Mouse (Mus musculus) liver, embryonic 14.5 days (tissue): ENCODE data around the gene 4931429L15Rik. TPM values are rescaled to one million over a fixed set of nuclear protein-coding genes. Genes with fewer than 3 reads are reported as not detected.

ENCODE experiments used
- ATAC-seq: fragments of 200-750 bp; cut with Nextera tagmentation; 2 replicates; pipeline ENCODE4 v1.8.0; 2017; ENCODE audit warnings: moderate number of reproducible peaks, mild to moderate bottlenecking, moderate library complexity; ENCODE audit not compliant: insufficient read depth
- DNase-seq, 3 experiments: peaks; one replicate each; pipeline ENCODE4 v3.0.0-alpha.2; 2012 to 2013; ENCODE audit warnings: low read depth in 3 of 3, low spot score in 3 of 3
- H3K27ac ChIP-seq: fragments of 300-500 bp; sonication (generic); 2 replicates; pipeline ENCODE4 v1.5.1; 2014; ENCODE audit warnings: moderate library complexity, mild to moderate bottlenecking, control low read depth, inconsistent platforms
- H3K27me3 ChIP-seq: fragments of 300-500 bp; sonication (generic); 2 replicates; pipeline ENCODE4 v1.6.1; 2014; ENCODE audit warnings: mild to moderate bottlenecking, low read length, moderate library complexity; ENCODE audit not compliant: control insufficient read depth, insufficient read depth
- H3K36me3 ChIP-seq: fragments of 300-500 bp; sonication (generic); replicated peaks from 2 replicates; pipeline ENCODE4 v1.6.1; 2014; ENCODE audit warnings: low read depth; ENCODE audit not compliant: control insufficient read depth, insufficient read depth
- H3K4me1 ChIP-seq, 2 experiments: fragments of 200-500 bp in 1 of 2; fragments of 300-500 bp in 1 of 2; sonication (generic) in 1 of 2; replicated peaks; 2 replicates each; pipeline ENCODE4 v1.6.1; 2012 to 2014; ENCODE audit warnings: antibody characterized with exemption in 1 of 2, inconsistent platforms in 1 of 2, low read length in 1 of 2; ENCODE audit not compliant: control insufficient read depth in 2 of 2, insufficient read depth in 2 of 2
- H3K4me2 ChIP-seq: fragments of 300-500 bp; sonication (generic); 2 replicates; pipeline ENCODE4 v1.6.1; 2014; ENCODE audit warnings: low read depth, mild to moderate bottlenecking, control low read depth, moderate library complexity
- H3K4me3 ChIP-seq, 2 experiments: fragments of 200-500 bp in 1 of 2; fragments of 300-500 bp in 1 of 2; sonication (generic) in 1 of 2; 2 replicates each; pipeline ENCODE4 v1.5.1; 2012 to 2014; ENCODE audit warnings: low read depth in 2 of 2, low read length in 2 of 2, mild to moderate bottlenecking in 2 of 2, control low read depth in 1 of 2, inconsistent platforms in 1 of 2, moderate library complexity in 1 of 2; ENCODE audit not compliant: insufficient read depth in 1 of 2
- H3K9ac ChIP-seq: fragments of 300-500 bp; sonication (generic); replicated peaks from 2 replicates; pipeline ENCODE4 v1.6.1; 2014; ENCODE audit warnings: mild to moderate bottlenecking, control low read depth, moderate library complexity
- H3K9me3 ChIP-seq: fragments of 300-500 bp; sonication (generic); 2 replicates; pipeline ENCODE4 v1.6.1; 2016; ENCODE audit warnings: low read length, mixed read lengths; ENCODE audit not compliant: control insufficient read depth
- CTCF ChIP-seq: IDR thresholded peaks from 2 replicates; pipeline ENCODE4 v1.5.1; 2016; ENCODE audit warnings: antibody characterized with exemption, low read depth, control low read depth
- EP300 ChIP-seq: IDR thresholded peaks from 2 replicates; pipeline ENCODE4 v1.6.1; 2016; ENCODE audit warnings: antibody characterized with exemption, low read depth
- WGBS: fragments of 180-500 bp; shearing (Covaris S2); extraction: QIAGEN DNeasy Blood & Tissue Kit; methylation state at CpG from one replicate; pipeline ENCODE4 v1.1.7; 2014; ENCODE audit not compliant: insufficient replicate concordance; 5-methylcytosine and 5-hydroxymethylcytosine counted together
- polyA plus RNA-seq, 2 experiments: library from polyadenylated mRNA; depleted of rRNA in 1 of 2; stranded (reverse) in 1 of 2; unstranded in 1 of 2; fragments of >200 nt; fragmentation: Nextera tagmentation in 1 of 2; extraction: Ambion mirVana in 1 of 2; gene quantifications; 2 replicates each; pipeline versions ENCODE4 v1.2.1 to v1.2.3; 2012 to 2014

Gene 4931429L15Rik
- polyA plus RNA-seq, 2 experiments: not detected

DNA sequence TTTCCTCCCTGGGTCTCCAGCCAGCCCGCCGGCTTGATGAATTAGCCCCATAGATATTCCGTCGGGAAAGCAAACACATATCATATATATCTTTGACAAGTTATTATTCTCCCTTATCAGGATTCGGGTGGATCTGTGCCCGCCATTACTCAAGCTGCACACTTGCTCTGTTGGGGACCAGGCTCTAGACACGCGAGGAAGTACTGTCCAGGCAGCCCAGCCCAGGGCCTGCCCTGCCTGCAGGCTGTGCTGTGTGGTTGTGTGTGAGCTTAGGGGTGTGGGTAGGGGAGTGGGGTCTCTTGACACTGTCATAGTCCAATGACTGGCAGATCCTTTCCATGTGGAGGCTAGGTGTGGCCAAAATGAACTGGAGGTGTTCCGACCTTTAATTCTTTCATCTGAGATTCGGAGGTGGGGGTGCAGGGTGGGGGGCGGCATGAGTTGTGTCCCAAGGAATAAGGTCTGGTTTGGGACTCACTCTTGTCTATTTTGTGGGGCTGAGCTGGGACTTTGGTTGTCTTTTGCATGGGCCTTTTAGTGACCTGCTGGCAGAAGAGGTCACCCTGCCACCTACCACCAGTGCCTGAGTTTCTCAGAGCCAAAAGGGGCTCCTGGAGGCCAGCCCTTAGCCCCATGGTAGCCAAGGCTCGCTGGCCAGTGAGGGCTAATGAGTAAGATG is 33.0 kb upstream of the 4931429L15Rik start:
- WGBS: 38% methylated on average over 12 of the region's 12 CpGs
- H3K27me3 ChIP-seq: peaks cover 6% of the 10 kb centered on the region
- H3K4me1 ChIP-seq: no peaks in the 10 kb centered on the region
- no peak overlapping the region for H3K27ac ChIP-seq
- no peak overlapping the region for H3K4me2 ChIP-seq
- TF ChIP-seq EP300: no peak
- TF ChIP-seq CTCF: no peak
- H3K36me3 ChIP-seq: no peaks in the 10 kb centered on the region
- H3K4me3 ChIP-seq: no peak overlapping the region
- no peaks in the 10 kb centered on the region for H3K9me3 ChIP-seq
- DNase-seq: no peak
- no peak overlapping the region for H3K9ac ChIP-seq
- no peak for ATAC-seq

DNA sequence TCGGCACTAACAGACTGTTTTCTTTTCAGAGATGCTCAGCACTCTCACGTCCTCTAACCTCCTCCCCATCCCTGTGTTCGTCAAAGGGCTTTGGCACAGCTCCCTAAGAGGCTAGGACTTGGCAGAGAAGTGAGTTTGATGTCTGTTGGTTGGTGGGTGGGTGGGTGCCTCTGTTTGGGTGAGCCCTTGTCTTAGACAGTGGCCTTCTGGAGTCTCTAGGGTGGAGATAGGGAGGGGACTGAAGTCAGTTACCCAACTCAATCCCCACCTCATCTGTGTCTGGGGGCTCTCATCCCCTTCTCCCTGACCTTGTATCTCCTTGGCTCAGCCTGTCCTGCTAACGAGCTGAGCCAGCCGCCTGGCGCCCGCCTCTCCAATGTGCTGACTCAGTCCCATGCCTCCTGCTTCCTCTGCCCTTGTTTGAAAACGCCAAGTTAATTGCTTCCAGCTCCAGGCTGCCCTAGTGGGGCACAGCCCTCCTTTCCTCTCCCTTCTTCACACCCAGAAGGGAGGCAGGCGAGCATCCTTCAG is 30.7 kb upstream of the 4931429L15Rik start:
- Histone ChIP-seq H3K9me3 (no peaks in the 10 kb centered on the region), H3K4me3 (no peak overlapping the region), H3K4me1 (no peaks in the 10 kb centered on the region), H3K36me3 (no peaks in the 10 kb centered on the region), H3K4me2 (no peak overlapping the region), H3K9ac (no peak overlapping the region), H3K27ac (no peak overlapping the region), H3K27me3 (peaks cover 6% of the 10 kb centered on the region)
- 23% methylated on average over 9 of the region's 9 CpGs for whole genome bisulfite sequencing
- no peak for DNase-seq
- no peak for ATAC-seq
- no peak for TF ChIP-seq CTCF
- no peak for TF ChIP-seq EP300

DNA sequence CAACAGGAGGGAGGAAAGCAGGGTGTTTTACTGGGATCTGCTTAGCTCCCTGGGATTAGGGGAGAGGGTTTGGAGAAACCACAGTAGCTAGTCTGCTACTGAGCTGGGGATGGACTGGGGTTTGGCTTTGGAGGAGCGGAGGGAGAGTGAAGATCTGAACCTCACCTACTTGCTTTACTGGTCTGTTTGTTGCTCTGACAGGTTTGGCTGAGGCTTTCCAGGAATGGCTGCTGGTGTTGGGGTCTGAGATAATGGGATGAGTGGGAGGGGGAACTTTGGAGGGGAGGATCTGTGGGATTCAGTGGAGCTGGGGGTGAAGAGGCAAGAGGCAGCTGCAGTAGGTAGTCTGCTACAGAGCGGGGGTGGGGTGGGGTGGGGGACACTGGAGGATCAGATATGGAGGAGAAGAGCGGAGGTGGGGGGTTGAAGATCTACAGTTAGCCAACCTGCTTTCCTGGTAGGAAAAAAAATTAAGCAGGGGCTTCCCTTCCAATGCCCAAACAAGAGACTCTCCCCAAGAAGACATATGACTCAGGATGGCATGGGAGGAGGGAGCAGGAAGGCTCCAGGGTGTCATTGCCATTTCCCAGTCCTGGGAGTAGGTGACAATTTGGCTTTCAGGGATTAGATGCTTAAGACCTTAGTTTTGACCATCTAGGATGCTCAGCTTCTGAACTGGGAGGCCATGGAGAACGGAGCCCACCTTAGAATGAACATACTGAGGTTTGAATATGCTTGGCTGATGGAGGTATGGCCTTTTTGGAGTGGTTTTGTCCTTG is 26.3 kb upstream of the 4931429L15Rik start:
- H3K4me1 ChIP-seq: no peaks in the 10 kb centered on the region
- H3K9me3 ChIP-seq: no peaks in the 10 kb centered on the region
- 46% methylated on average over 4 of the region's 4 CpGs for WGBS
- no peak overlapping the region for H3K4me3 ChIP-seq
- H3K36me3 ChIP-seq: no peaks in the 10 kb centered on the region
- H3K27ac ChIP-seq: no peak overlapping the region
- H3K27me3 ChIP-seq: no peaks in the 10 kb centered on the region; the same call in 1 of the 2 replicates
- TF ChIP-seq CTCF (no peak), EP300 (no peak)
- DNase-seq: no peak
- no peak overlapping the region for H3K4me2 ChIP-seq
- ATAC-seq: no peak
- no peak overlapping the region for H3K9ac ChIP-seq

DNA sequence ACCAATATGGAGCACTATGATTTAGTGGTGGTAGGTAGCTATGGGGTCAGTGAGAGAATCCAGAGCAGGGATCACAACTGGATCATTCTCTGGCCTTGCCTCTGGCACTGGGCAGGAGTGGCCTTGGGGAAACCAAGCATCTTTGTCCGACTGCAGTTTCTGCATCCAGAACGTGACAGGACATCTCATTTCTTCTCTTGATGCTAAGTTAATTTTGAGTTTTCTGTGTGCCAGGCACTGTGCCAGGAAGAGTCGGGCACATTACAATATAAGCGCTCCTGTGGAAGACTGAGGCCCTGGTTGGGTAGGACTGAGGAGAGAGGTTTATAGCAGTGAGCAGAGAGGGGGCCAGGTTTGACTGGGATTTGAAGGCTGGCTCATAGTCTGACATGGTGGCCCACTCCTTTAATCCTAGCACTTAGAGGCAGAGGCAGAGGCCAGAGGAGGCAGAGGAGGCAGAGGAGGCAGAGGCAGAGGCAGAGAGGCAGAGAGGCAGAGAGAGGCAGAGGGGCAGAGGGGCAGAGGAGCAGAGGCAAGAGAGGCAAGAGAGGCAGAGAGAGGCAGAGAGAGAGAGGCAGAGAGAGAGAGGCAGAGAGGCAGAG is 19.4 kb upstream of the 4931429L15Rik start:
- ATAC-seq (no peak), DNase-seq (no peak)
- Histone ChIP-seq H3K4me2 (no peak overlapping the region), H3K27me3 (no peaks in the 10 kb centered on the region), H3K9ac (no peak overlapping the region), H3K36me3 (no peaks in the 10 kb centered on the region), H3K4me1 (no peaks in the 10 kb centered on the region), H3K9me3 (no peaks in the 10 kb centered on the region), H3K27ac (no peak overlapping the region), H3K4me3 (no peak overlapping the region)
- 63% methylated on average over 4 of the region's 4 CpGs for WGBS
- no peak for TF ChIP-seq CTCF

DNA sequence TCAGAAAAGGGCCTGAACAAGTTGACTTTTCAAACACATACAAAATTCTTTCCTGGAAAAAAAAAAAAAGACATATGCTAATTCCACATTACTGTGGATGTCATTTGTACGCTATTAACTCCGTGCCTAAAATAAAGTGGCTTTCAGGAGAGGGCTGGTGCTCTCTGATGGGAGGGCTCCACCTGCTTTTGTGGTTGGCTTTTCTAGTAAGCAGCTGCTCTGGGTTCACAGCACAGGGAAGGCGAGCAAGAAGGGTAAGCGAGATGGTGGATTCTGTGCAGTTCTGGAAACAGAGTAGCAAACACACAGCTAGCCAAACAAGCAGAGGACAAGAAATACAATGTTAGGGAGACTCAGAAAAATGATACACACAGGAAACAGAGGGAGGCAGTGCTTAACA is 18.6 kb upstream of the 4931429L15Rik start:
- ATAC-seq (no peak), DNase-seq (no peak)
- Histone ChIP-seq H3K27me3 (no peaks in the 10 kb centered on the region), H3K4me3 (no peak overlapping the region), H3K27ac (no peak overlapping the region), H3K4me1 (no peaks in the 10 kb centered on the region), H3K36me3 (no peaks in the 10 kb centered on the region), H3K4me2 (no peak overlapping the region), H3K9ac (no peak overlapping the region), H3K9me3 (no peaks in the 10 kb centered on the region)
- WGBS: 51% methylated on average over 4 of the region's 4 CpGs
- TF ChIP-seq CTCF (no peak), EP300 (no peak)
